Mouse (Mus musculus) CD4-positive helper T cell, adult 2 months (primary cell): Measurements from ENCODE around the gene Ccdc71.

ENCODE experiments used
- DNase-seq: peaks from one replicate; pipeline ENCODE4 v3.0.0-alpha.2; 2012; ENCODE audit warnings: low read depth, missing footprints, low spot score

Gene Ccdc71

GRCm38 (mm10) chr9:108460319-108461178, at the start of gene Ccdc71:
Ccdc71 (plus strand) TSS chr9:108460527.
- peak; percentile 90 for DNase-seq

- no peak for DNase-seq
Measured at GRCm38 (mm10) chr9:108411381-108411942, 48.9 kb upstream of the Ccdc71 start.

- DNase-seq: no peak
Measured at GRCm38 (mm10) chr9:108412221-108412620, 48.1 kb upstream of the Ccdc71 start.

GRCm38 (mm10) chr9:108428384-108428783, 31.9 kb upstream of the Ccdc71 start, which contains the start of gene Ccdc36:
Ccdc36 (minus strand) TSS chr9:108428484.
- no peak for DNase-seq

- no peak for DNase-seq
Measured at GRCm38 (mm10) chr9:108431431-108432067, 28.8 kb upstream of the Ccdc71 start.

- no peak for DNase-seq
Measured at GRCm38 (mm10) chr9:108436182-108436581, 24.1 kb upstream of the Ccdc71 start, which contains the start of gene BC048562. BC048562 (plus strand) TSS chr9:108436482.

- no peak for DNase-seq
Measured at GRCm38 (mm10) chr9:108439176-108439575, 21.2 kb upstream of the Ccdc71 start.

GRCm38 (mm10) chr9:108440485-108440884, 19.8 kb upstream of the Ccdc71 start:
- DNase-seq: no peak

GRCm38 (mm10) chr9:108441236-108441919, 18.9 kb upstream of the Ccdc71 start:
- no peak for DNase-seq

GRCm38 (mm10) chr9:108445125-108445524, 15.2 kb upstream of the Ccdc71 start:
- no peak for DNase-seq

- no peak for DNase-seq
Measured at GRCm38 (mm10) chr9:108449860-108450259, 10.5 kb upstream of the Ccdc71 start.

- DNase-seq: no peak
Measured at GRCm38 (mm10) chr9:108450292-108451169, 9.8 kb upstream of the Ccdc71 start.

- DNase-seq: no peak
Measured at GRCm38 (mm10) chr9:108451170-108451493, 9.2 kb upstream of the Ccdc71 start.

GRCm38 (mm10) chr9:108451519-108452160, 8.7 kb upstream of the Ccdc71 start:
- no peak for DNase-seq

- peak; percentile 79 for DNase-seq
Measured at GRCm38 (mm10) chr9:108452291-108452906, 7.9 kb upstream of the Ccdc71 start.

GRCm38 (mm10) chr9:108452911-108453310, 7.4 kb upstream of the Ccdc71 start:
- DNase-seq: no peak

- DNase-seq: no peak
Measured at GRCm38 (mm10) chr9:108453458-108453857, 6.9 kb upstream of the Ccdc71 start.

GRCm38 (mm10) chr9:108454429-108454828, 5.9 kb upstream of the Ccdc71 start:
- DNase-seq: no peak

- DNase-seq: no peak
Measured at GRCm38 (mm10) chr9:108455747-108456571, 4.4 kb upstream of the Ccdc71 start.
